Mouse (Mus musculus): ENCODE results near the gene Clcn5. TPM values are rescaled to one million over a fixed set of nuclear protein-coding genes. Genes with fewer than 3 reads are reported as not detected.

Clcn5 gene
- 1.3 and 1.8 TPM in 2 replicates for total RNA-seq (2015; ENCODE audit: low replicate concordance)
- total RNA-seq (2017; ENCODE audit: low replicate concordance) = 0.98 and 1.3 TPM in 2 replicates

- ATAC-seq (replicated peaks; ENCODE audit: low FRiP score, poor library complexity, severe bottlenecking) = peak; percentile 95
These were observed at the start of gene Clcn5 for GRCm38 (mm10) chrX:7319089-7319721. Clcn5 (minus strand) TSS chrX:7319358.

GRCm38 (mm10) chrX:7325455-7325854 lies 6.3 kb upstream of the Clcn5 start:
- no peak for ATAC-seq (replicated peaks; ENCODE audit: low FRiP score, poor library complexity, severe bottlenecking)

DNA sequence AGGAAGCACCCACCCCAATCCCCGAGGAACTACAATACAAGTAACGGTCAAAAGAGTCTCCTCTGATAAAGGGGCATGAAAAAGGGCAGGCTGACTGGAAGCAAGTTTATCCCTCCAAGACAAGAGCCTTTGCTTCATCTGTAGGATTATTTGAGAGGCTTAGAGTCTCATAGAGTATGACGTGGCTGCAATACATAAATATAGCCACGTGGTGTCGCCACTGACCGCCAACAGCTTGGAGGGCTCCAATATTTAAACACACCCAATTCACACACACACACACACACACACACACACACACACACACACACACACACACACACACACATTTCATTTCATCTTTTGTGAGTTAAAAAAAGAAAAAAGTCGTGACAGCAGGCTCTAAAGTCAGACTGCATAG lies 3.1 kb upstream of the Clcn5 start:
- no peak for ATAC-seq (replicated peaks; ENCODE audit: low FRiP score, poor library complexity, severe bottlenecking)

DNA sequence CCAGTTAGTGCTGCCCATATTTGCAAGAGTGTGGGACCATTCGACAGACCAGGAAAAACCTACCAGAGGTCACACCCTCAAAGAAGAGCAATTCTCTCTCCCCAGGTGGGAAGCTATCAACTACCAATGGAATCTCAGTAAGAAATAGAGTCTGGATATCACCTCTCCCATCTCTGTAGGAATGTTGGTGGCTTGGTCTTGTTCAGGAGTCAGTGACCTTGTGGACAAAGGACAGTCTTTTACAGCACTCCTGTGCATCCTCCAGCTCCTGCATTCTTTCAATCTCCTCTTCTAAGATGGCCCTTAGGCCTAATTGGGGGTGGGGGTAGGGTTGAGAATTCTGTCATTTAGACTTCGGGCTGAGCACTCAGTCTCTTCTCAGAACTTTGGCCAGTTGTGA lies 1.4 kb upstream of the Clcn5 start:
- no peak for ATAC-seq (replicated peaks; ENCODE audit: low FRiP score, poor library complexity, severe bottlenecking)

GRCm38 (mm10) chrX:7318551-7319025 lies 570 bp downstream of the Clcn5 start:
- no peak for ATAC-seq (replicated peaks; ENCODE audit: low FRiP score, poor library complexity, severe bottlenecking)

- no peak for ATAC-seq (replicated peaks; ENCODE audit: low FRiP score, poor library complexity, severe bottlenecking)
These were observed 4.0 kb downstream of the Clcn5 start for GRCm38 (mm10) chrX:7315115-7315514.

DNA sequence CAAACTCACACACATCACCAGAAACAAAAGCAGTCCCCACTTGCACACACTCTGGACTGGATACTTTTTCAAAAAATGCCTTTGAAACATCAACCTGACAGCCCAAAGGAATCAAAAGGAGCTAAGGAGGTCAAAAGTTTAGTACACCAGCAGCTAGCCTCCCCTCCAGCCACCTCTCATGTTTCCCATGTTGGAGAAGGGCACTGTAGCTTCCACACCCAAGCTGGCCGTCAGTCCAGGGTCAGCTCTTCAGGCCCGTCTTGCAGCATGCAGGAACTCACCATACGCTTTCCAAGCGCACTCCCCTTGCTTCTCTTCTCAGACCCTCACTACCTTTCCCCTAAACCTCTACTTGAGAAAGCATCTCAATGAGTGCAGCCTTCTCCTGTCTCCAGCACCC lies 4.5 kb downstream of the Clcn5 start:
- ATAC-seq (replicated peaks; ENCODE audit: low FRiP score, poor library complexity, severe bottlenecking) = no peak

GRCm38 (mm10) chrX:7308242-7308641 lies 10.9 kb downstream of the Clcn5 start:
- ATAC-seq (replicated peaks; ENCODE audit: low FRiP score, poor library complexity, severe bottlenecking) = no peak

- no peak for ATAC-seq (replicated peaks; ENCODE audit: low FRiP score, poor library complexity, severe bottlenecking)
These were observed 12.3 kb downstream of the Clcn5 start for GRCm38 (mm10) chrX:7306861-7307260.

- ATAC-seq (replicated peaks; ENCODE audit: low FRiP score, poor library complexity, severe bottlenecking) = no peak
These were observed 26.2 kb downstream of the Clcn5 start for GRCm38 (mm10) chrX:7292981-7293380.

- no peak for ATAC-seq (replicated peaks; ENCODE audit: low FRiP score, poor library complexity, severe bottlenecking)
These were observed 26.9 kb downstream of the Clcn5 start for GRCm38 (mm10) chrX:7292151-7292768.

GRCm38 (mm10) chrX:7288976-7289375 lies 30.2 kb downstream of the Clcn5 start:
- no peak for ATAC-seq (replicated peaks; ENCODE audit: low FRiP score, poor library complexity, severe bottlenecking)

GRCm38 (mm10) chrX:7287051-7287734 lies 32.0 kb downstream of the Clcn5 start:
- ATAC-seq (replicated peaks; ENCODE audit: low FRiP score, poor library complexity, severe bottlenecking) = no peak

GRCm38 (mm10) chrX:7282636-7283035 lies 36.5 kb downstream of the Clcn5 start:
- ATAC-seq (replicated peaks; ENCODE audit: low FRiP score, poor library complexity, severe bottlenecking) = no peak

- no peak for ATAC-seq (replicated peaks; ENCODE audit: low FRiP score, poor library complexity, severe bottlenecking)
These were observed 39.4 kb downstream of the Clcn5 start for GRCm38 (mm10) chrX:7279722-7280121.

GRCm38 (mm10) chrX:7276564-7276963 lies 42.6 kb downstream of the Clcn5 start:
- no peak for ATAC-seq (replicated peaks; ENCODE audit: low FRiP score, poor library complexity, severe bottlenecking)

DNA sequence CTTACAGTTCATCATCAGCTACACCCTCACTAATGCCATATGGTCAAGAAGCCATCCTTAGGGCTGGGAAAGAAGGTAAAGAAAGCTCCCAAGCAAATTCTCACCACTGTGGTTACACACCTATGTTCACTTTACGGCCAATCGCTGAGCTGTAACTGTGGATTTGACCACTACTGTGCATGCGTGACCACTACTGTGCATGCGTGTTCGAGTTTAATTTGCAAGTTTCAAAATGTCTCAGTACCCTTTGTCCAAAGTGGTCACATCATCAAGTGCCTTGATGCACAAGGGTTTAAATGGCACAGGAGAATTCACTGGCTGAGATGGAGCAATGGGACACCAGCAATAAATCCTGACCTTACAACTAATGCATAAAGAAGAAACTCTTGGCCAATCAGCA lies 58.0 kb downstream of the Clcn5 start:
- no peak for ATAC-seq (replicated peaks; ENCODE audit: low FRiP score, poor library complexity, severe bottlenecking)

DNA sequence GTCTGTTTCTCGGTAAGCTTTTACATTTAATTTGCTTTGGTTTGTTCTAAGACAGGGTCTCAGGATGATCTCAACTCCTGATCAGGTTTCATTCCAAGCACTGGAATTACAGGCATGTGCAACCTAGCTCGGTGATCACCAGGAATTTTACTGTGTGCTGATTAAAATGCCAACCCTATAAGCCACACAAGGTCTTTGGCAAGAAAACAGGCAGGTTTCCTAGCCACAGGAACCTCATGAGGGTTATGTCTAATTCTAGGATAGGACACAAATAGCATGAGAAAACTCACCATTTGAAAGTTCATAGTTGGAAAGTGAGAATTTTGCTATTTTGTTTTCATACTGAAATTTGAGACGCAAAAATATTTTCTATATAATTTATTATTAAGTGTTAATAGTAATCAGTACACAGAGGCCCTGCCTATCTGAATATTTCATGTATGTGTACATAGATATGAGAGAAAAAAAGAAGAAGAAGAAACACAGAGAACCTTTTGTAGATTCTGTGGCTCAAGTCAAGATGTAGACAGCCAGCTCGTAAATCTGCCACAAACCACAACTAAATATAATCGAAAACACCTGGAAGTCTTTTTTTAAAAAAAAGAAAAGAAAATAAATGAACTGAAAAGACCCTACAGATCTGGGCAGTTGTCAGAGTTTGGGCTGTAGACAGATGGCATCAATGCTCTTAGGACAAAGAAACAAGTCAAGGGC lies 58.6 kb downstream of the Clcn5 start:
- ATAC-seq (replicated peaks; ENCODE audit: low FRiP score, poor library complexity, severe bottlenecking) = no peak

- no peak for ATAC-seq (replicated peaks; ENCODE audit: low FRiP score, poor library complexity, severe bottlenecking)
These were observed 59.4 kb downstream of the Clcn5 start for GRCm38 (mm10) chrX:7259718-7260117.

DNA sequence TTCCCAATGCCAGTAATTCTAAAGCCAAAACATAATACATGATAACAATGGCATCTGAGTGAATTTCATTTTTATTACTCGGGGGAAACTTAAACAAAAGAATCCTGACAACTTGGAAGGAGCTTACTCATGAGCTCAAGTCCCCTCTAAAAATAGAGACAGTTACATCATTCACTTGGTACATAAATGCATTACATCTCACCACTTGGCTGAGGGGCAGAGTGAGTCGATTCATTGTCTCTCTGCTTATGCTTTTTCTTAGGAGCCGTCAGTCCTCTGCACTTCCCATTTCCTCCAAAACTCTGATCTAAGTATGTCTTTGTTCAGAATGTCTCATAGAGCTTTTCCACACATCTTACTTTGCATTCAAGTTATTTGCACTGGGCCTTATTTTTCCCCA lies 63.1 kb downstream of the Clcn5 start:
- no peak for ATAC-seq (replicated peaks; ENCODE audit: low FRiP score, poor library complexity, severe bottlenecking)

Data from erythroid progenitor cell, adult 5-6 weeks (primary cell).